In genomic region chr11:85780303-85780702, GRCm38 (mm10) we compare ENCODE assay signal across 22 mouse cellular contexts. TPM values are rescaled to one million over a fixed set of nuclear protein-coding genes. Genes with fewer than 3 reads are reported as not detected.
"Had no signal": no experiment of that assay in that cellular context is flagged by ENCODE, and none has a peak within 500 bp of the region (broad histone marks: within the 10 kb centered on the region; RNA-seq: fewer than 3 reads in every experiment).

No protein-coding gene starts in this region.

- ATAC-seq: liver, postnatal 0 days; midbrain, embryonic 13.5 days; midbrain, embryonic 15.5 days had no signal

- DNase-seq: liver; liver, embryonic 13.5 days; liver, postnatal 0 days; lung, postnatal 14 days; retina, postnatal 1 day; right cerebral cortex, adult 18-20 months; right cerebral cortex, postnatal 25 days; right cerebral cortex, postnatal 4 days; spleen, adult 18-20 months; thymus, adult 18-20 months; thymus, postnatal 14 days; thymus, postnatal 36 days had no signal

- H3K4me1 ChIP-seq: midbrain, embryonic 13.5 days; midbrain, embryonic 15.5 days had no signal

- H3K9me3 ChIP-seq: liver, embryonic 13.5 days; liver, embryonic 15.5 days; megakaryocyte, embryonic 14.5 days; midbrain, embryonic 13.5 days; midbrain, embryonic 15.5 days; neural tube, embryonic 13.5 days; neural tube, embryonic 15.5 days had no signal

- H3K27me3 ChIP-seq: midbrain, embryonic 15.5 days had no signal

- H3K4me2 ChIP-seq: liver, embryonic 11.5 days; liver, embryonic 13.5 days; liver, embryonic 15.5 days; midbrain, embryonic 11.5 days; midbrain, embryonic 13.5 days; midbrain, embryonic 15.5 days; neural tube, embryonic 13.5 days; neural tube, embryonic 15.5 days had no signal

- H3K4me3 ChIP-seq: liver, embryonic 13.5 days; liver, embryonic 15.5 days; megakaryocyte, embryonic 14.5 days; midbrain, embryonic 13.5 days; midbrain, embryonic 15.5 days; myocyte; neural tube, embryonic 13.5 days; neural tube, embryonic 15.5 days had no signal

- H3K27ac ChIP-seq: liver, embryonic 13.5 days; liver, embryonic 15.5 days; macrophage; midbrain, embryonic 13.5 days; midbrain, embryonic 15.5 days; neural tube, embryonic 13.5 days; neural tube, embryonic 15.5 days had no signal

- H3K36me3 ChIP-seq: liver, embryonic 13.5 days; liver, embryonic 15.5 days; midbrain, embryonic 13.5 days; midbrain, embryonic 15.5 days; neural tube, embryonic 13.5 days; neural tube, embryonic 15.5 days had no signal

- H3K9ac ChIP-seq: liver, embryonic 13.5 days; liver, embryonic 15.5 days; liver, postnatal 0 days; midbrain, embryonic 13.5 days; midbrain, embryonic 15.5 days; neural tube, embryonic 13.5 days; neural tube, embryonic 15.5 days had no signal

RNA-seq across cellular contexts. Expression of gene Tbx2, which starts 52.0 kb away (rescaled TPM):
- polyA plus RNA-seq: macrophage had no signal
